Mouse (Mus musculus) stomach, postnatal 0 days (tissue): ENCODE measurements at regions not wholly inside any gene's neighbourhood (a gene's known extent, or its start where the extent isn't known, plus 50 kb on each side); places are given as distances from the start of the nearest gene placed in this dataset.
"Not testable (repeated sequence)": the region's sequence is repeated elsewhere in the genome, so short reads cannot be mapped to it uniquely, and the experiment has no call there.

Experiments
- CTCF ChIP-seq: IDR thresholded peaks from 2 replicates; pipeline ENCODE4 v1.5.1; 2016; ENCODE audit warnings: antibody characterized with exemption, low read depth, mild to moderate bottlenecking, moderate library complexity
- EP300 ChIP-seq: optimal IDR thresholded peaks from 2 replicates; pipeline ENCODE3; 2016; ENCODE audit warnings: antibody characterized with exemption

DNA sequence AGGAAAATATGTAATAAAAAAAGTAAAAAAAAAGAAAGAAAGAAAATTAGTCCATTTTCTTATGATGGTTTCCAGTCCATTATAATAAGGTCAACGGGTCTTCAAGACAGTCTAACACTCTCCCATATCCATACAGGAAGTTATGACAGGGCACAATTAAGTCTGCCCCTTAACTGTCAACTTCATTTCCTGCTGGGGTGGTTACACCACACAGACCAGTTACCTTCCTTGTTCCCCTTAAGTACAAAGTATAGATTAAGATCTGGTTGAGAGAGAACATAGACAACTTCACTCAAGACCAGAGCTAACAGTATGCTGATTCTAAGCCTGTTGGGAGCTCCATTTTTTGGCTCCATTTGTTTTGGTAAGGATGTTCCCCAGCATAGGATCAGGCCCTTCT is 551.4 kb upstream of the Olfr1507 start:
- not testable (repeated sequence) for TF ChIP-seq CTCF, EP300
